Mouse (Mus musculus): ENCODE results near the gene Tulp4.

GRCm38 (mm10) chr17:6110956-6111355, 4.7 kb downstream of the Tulp4 start:
- TF ChIP-seq CTCF (IDR thresholded peaks at IDR 0.05; ENCODE audit: low read depth) (peak; percentile 29; the same call in 1 of the 2 replicates), EP300 (IDR thresholded peaks at IDR 0.05; ENCODE audit: low read depth) (no peak)

Measured in liver, postnatal 0 days (tissue).